Mouse (Mus musculus) gastrocnemius, postnatal 14 days (tissue): ENCODE measurements around the gene Etnk2. TPM values are rescaled to one million over a fixed set of nuclear protein-coding genes. Genes with fewer than 3 reads are reported as not detected.

Experiments used
- total RNA-seq, 2 experiments: library from RNA; stranded (reverse); gene quantifications; 2 replicates each; pipeline ENCODE4 v1.2.3; 2021

Etnk2 gene
- total RNA-seq, 2 experiments from 2014 or later, result 0.13 to 0.23 TPM

Other genes with a start within 250 kb of the Etnk2 start
- 10 to 100 TPM; 22.1 to 24.6 TPM for gene Ppp1r15b, start 232.4 kb upstream of the Etnk2 start, total RNA-seq
- gene Plekha6, start 199.4 kb upstream of the Etnk2 start, total RNA-seq, result 10 to 100 TPM; 14.5 to 15.5 TPM
- gene Golt1a, start 53.8 kb upstream of the Etnk2 start, total RNA-seq, result not detected
- not detected for gene Kiss1, start 41.7 kb upstream of the Etnk2 start, total RNA-seq
- gene Ren1, start 13.1 kb upstream of the Etnk2 start, total RNA-seq, result not detected
- 10 to 100 TPM in 1 of 2 experiments, 1 to 10 TPM in 1; 9.7 to 10.9 TPM for gene Sox13, start 60.8 kb downstream of the Etnk2 start, total RNA-seq
- gene Snrpe, start 246.7 kb downstream of the Etnk2 start, total RNA-seq, result 10 to 100 TPM; 67.9 to 72.9 TPM